Mouse (Mus musculus) frontal cortex, postnatal 10 days (tissue): ENCODE measurements around the gene Il33.

ENCODE experiments used
- DNase-seq, 2 experiments: peaks; one replicate each; pipeline ENCODE4 v3.0.0; 2022; ENCODE audit warnings: low spot score in 2 of 2, mixed read lengths in 1 of 2

The Il33 gene

GRCm38 (mm10) chr19:30000406-30001365 lies 75.8 kb downstream of the Il33 start:
- DNase-seq = no peak

- DNase-seq = no peak
Observed at GRCm38 (mm10) chr19:30001550-30001949, 76.6 kb downstream of the Il33 start.

GRCm38 (mm10) chr19:30003621-30004020 lies 78.7 kb downstream of the Il33 start, which contains the start of gene Trpd52l3:
Trpd52l3 (plus strand) TSS chr19:30003790.
- DNase-seq = no peak

GRCm38 (mm10) chr19:30006371-30006770 lies 81.5 kb downstream of the Il33 start:
- DNase-seq = no peak
